Comparison of ENCODE assay signal across 21 mouse cellular contexts in genomic region chr8:43305676-43306075, GRCm38 (mm10). TPM values are rescaled to one million over a fixed set of nuclear protein-coding genes. Genes with fewer than 3 reads are reported as not detected.
"Had no signal": no experiment of that assay in that cellular context is flagged by ENCODE, and none has a peak within 500 bp of the region (broad histone marks: within the 10 kb centered on the region; RNA-seq: fewer than 3 reads in every experiment).

No protein-coding gene starts in this region.

- H3K4me1 ChIP-seq: kidney, embryonic 15.5 days; liver, embryonic 13.5 days; midbrain, embryonic 12.5 days; midbrain, embryonic 15.5 days; neural tube, embryonic 12.5 days; neural tube, embryonic 15.5 days; stomach, embryonic 15.5 days had no signal

- H3K27me3 ChIP-seq: kidney, embryonic 15.5 days; liver, embryonic 13.5 days; midbrain, embryonic 12.5 days; midbrain, embryonic 15.5 days; neural tube, embryonic 12.5 days; neural tube, embryonic 15.5 days; stomach, embryonic 15.5 days had no signal

- H3K4me2 ChIP-seq: kidney, embryonic 15.5 days; liver, embryonic 13.5 days; lung, embryonic 14.5 days; midbrain, embryonic 12.5 days; midbrain, embryonic 15.5 days; neural tube, embryonic 12.5 days; neural tube, embryonic 15.5 days; stomach, embryonic 15.5 days had no signal

- H3K9ac ChIP-seq: kidney, embryonic 15.5 days; liver, embryonic 13.5 days; lung, embryonic 14.5 days; midbrain, embryonic 12.5 days; midbrain, embryonic 15.5 days; neural tube, embryonic 12.5 days; neural tube, embryonic 15.5 days; stomach, embryonic 15.5 days had no signal

- H3K27ac ChIP-seq: kidney, embryonic 15.5 days; liver, embryonic 13.5 days; macrophage; midbrain, embryonic 12.5 days; midbrain, embryonic 15.5 days; neural tube, embryonic 12.5 days; neural tube, embryonic 15.5 days; stomach, embryonic 15.5 days had no signal

- DNase-seq: kidney, adult 8-10 months; kidney, postnatal 10 days; kidney, postnatal 36 days; layer of hippocampus, postnatal 36 days; liver, embryonic 13.5 days; lung, embryonic 14.5 days; right cerebral cortex, adult 18-20 months; right cerebral cortex, postnatal 14 days; spleen, adult 18-20 months; thymus, postnatal 25 days had no signal

- ATAC-seq: lung, postnatal 0 days; midbrain, embryonic 15.5 days had no signal

- H3K4me3 ChIP-seq: kidney, embryonic 15.5 days; liver, embryonic 13.5 days; midbrain, embryonic 12.5 days; midbrain, embryonic 15.5 days; neural tube, embryonic 12.5 days; neural tube, embryonic 15.5 days; stomach, embryonic 15.5 days had no signal

- H3K9me3 ChIP-seq: kidney, embryonic 15.5 days; liver, embryonic 13.5 days; midbrain, embryonic 15.5 days; neural tube, embryonic 12.5 days; stomach, embryonic 15.5 days had no signal

- H3K36me3 ChIP-seq: kidney, embryonic 15.5 days; liver, embryonic 13.5 days; midbrain, embryonic 12.5 days; midbrain, embryonic 15.5 days; neural tube, embryonic 12.5 days; neural tube, embryonic 15.5 days; stomach, embryonic 15.5 days had no signal

RNA-seq across cellular contexts. Expression of gene Zfp42, which starts 1.1 kb away (rescaled TPM):
- polyA plus RNA-seq: kidney, embryonic 15.5 days; liver, adult 2 months; liver, embryonic 13.5 days; liver, embryonic 16.5 days; lung, embryonic 14.5 days; lung, postnatal 0 days; macrophage; midbrain, embryonic 12.5 days; midbrain, embryonic 15.5 days; neural tube, embryonic 12.5 days; stomach, embryonic 15.5 days; thymus, postnatal 0 days had no signal
